Mouse (Mus musculus): ENCODE measurements at regions not wholly inside any gene's neighbourhood (a gene's known extent, or its start where the extent isn't known, plus 50 kb on each side); places are given as distances from the start of the nearest gene placed in this dataset.

GRCm38 (mm10) chr6:66478326-66478964 lies 56.7 kb upstream of the Mad2l1 start:
- ATAC-seq, result no peak
- no peaks in the 10 kb centered on the region for H3K36me3 ChIP-seq (ENCODE audit: control insufficient read depth, insufficient read depth)
- WGBS, result 25% methylated on average over 4 of the region's 4 CpGs
- no peaks in the 10 kb centered on the region for H3K9me3 ChIP-seq (ENCODE audit: control insufficient read depth)
- no peak overlapping the region for H3K27ac ChIP-seq (ENCODE audit: low read depth, low read length)
- no peak overlapping the region for H3K4me2 ChIP-seq (replicated peaks; ENCODE audit: low read depth)
- no peak for TF ChIP-seq CTCF (IDR thresholded peaks at IDR 0.05; ENCODE audit: low read depth)
- no peak overlapping the region for H3K9ac ChIP-seq (ENCODE audit: low read depth, low read length)
- H3K4me3 ChIP-seq (ENCODE audit: low read depth, low read length), result no peak overlapping the region
- no peaks in the 10 kb centered on the region for H3K4me1 ChIP-seq (replicated peaks; ENCODE audit: control insufficient read depth, insufficient read depth, low read length)
- H3K27me3 ChIP-seq (replicated peaks; ENCODE audit: control insufficient read depth, insufficient read depth, low read length), result no peaks in the 10 kb centered on the region

GRCm38 (mm10) chr6:66479576-66479975 lies 55.6 kb upstream of the Mad2l1 start:
- no peak for TF ChIP-seq CTCF (IDR thresholded peaks at IDR 0.05; ENCODE audit: low read depth)

GRCm38 (mm10) chr6:66480207-66480606 lies 55.0 kb upstream of the Mad2l1 start:
- H3K4me1 ChIP-seq (replicated peaks; ENCODE audit: control insufficient read depth, insufficient read depth, low read length), result no peaks in the 10 kb centered on the region
- ATAC-seq, result no peak
- no peak overlapping the region for H3K4me2 ChIP-seq (replicated peaks; ENCODE audit: low read depth)
- H3K9ac ChIP-seq (ENCODE audit: low read depth, low read length), result no peak overlapping the region
- peak; percentile 60 for TF ChIP-seq CTCF (IDR thresholded peaks at IDR 0.05; ENCODE audit: low read depth)
- 69% methylated on average over 2 of the region's 2 CpGs for WGBS
- no peaks in the 10 kb centered on the region for H3K9me3 ChIP-seq (ENCODE audit: control insufficient read depth)
- H3K27me3 ChIP-seq (replicated peaks; ENCODE audit: control insufficient read depth, insufficient read depth, low read length), result no peaks in the 10 kb centered on the region
- H3K36me3 ChIP-seq (ENCODE audit: control insufficient read depth, insufficient read depth), result no peaks in the 10 kb centered on the region
- no peak overlapping the region for H3K4me3 ChIP-seq (ENCODE audit: low read depth, low read length)
- H3K27ac ChIP-seq (ENCODE audit: low read depth, low read length), result no peak overlapping the region

More at GRCm38 (mm10) chr6:66479576-66479975, 55.6 kb upstream of the Mad2l1 start:
- H3K27me3 ChIP-seq (replicated peaks; ENCODE audit: control insufficient read depth, insufficient read depth, low read length), result no peaks in the 10 kb centered on the region
- no peaks in the 10 kb centered on the region for H3K9me3 ChIP-seq (ENCODE audit: control insufficient read depth)
- no peaks in the 10 kb centered on the region for H3K36me3 ChIP-seq (ENCODE audit: control insufficient read depth, insufficient read depth)
- H3K4me2 ChIP-seq (replicated peaks; ENCODE audit: low read depth), result no peak overlapping the region
- no peak for ATAC-seq
- H3K27ac ChIP-seq (ENCODE audit: low read depth, low read length), result no peak overlapping the region
- no peak overlapping the region for H3K9ac ChIP-seq (ENCODE audit: low read depth, low read length)
- H3K4me1 ChIP-seq (replicated peaks; ENCODE audit: control insufficient read depth, insufficient read depth, low read length), result no peaks in the 10 kb centered on the region
- no peak overlapping the region for H3K4me3 ChIP-seq (ENCODE audit: low read depth, low read length)
- WGBS, result 66% methylated on average over 5 of the region's 5 CpGs

GRCm38 (mm10) chr6:66482797-66483196 lies 52.4 kb upstream of the Mad2l1 start:
- no peak for TF ChIP-seq CTCF (IDR thresholded peaks at IDR 0.05; ENCODE audit: low read depth)
- H3K4me2 ChIP-seq (replicated peaks; ENCODE audit: low read depth), result no peak overlapping the region
- H3K27ac ChIP-seq (ENCODE audit: low read depth, low read length), result no peak overlapping the region
- H3K36me3 ChIP-seq (ENCODE audit: control insufficient read depth, insufficient read depth), result no peaks in the 10 kb centered on the region
- H3K9ac ChIP-seq (ENCODE audit: low read depth, low read length), result no peak overlapping the region
- 92% methylated on average over 3 of the region's 3 CpGs for WGBS
- H3K27me3 ChIP-seq (replicated peaks; ENCODE audit: control insufficient read depth, insufficient read depth, low read length), result no peaks in the 10 kb centered on the region
- ATAC-seq, result no peak
- no peak overlapping the region for H3K4me3 ChIP-seq (ENCODE audit: low read depth, low read length)
- no peaks in the 10 kb centered on the region for H3K9me3 ChIP-seq (ENCODE audit: control insufficient read depth)
- H3K4me1 ChIP-seq (replicated peaks; ENCODE audit: control insufficient read depth, insufficient read depth, low read length), result no peaks in the 10 kb centered on the region
